Mouse (Mus musculus): ENCODE results near the gene Tmem131l. TPM values are rescaled to one million over a fixed set of nuclear protein-coding genes. Genes with fewer than 3 reads are reported as not detected.

The Tmem131l gene
- polyA plus RNA-seq, 1 experiment from 2014 or later: 19.8 TPM

DNA sequence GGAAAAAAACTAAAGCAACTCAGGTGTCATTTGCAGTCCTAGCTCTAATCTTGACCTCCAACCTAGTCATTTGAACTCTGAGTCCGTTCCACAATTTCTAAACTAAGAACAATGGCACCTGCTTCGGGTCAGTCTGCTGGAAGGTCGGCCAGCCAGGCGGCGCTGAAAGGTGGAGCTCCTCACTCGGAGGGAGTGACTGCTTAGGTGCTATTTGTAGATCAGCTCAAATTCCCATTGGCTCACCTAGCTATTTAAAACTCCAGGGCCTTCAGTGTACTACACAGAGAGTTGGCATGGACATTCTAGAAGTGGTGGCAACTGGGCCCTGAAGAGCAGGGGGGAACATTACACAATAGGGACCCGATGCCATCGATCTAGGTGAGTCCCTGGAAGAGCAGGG, 86.1 kb downstream of the Tmem131l start:
- H3K9ac ChIP-seq (ENCODE audit: low read depth, low read length): no peak overlapping the region
- H3K27me3 ChIP-seq (replicated peaks; ENCODE audit: control insufficient read depth, insufficient read depth, low read length): no peaks in the 10 kb centered on the region
- H3K4me1 ChIP-seq (ENCODE audit: control insufficient read depth, insufficient read depth, low read length): 0 out of 2 replicates have a peak, but pooled peaks cover 2% of the 10 kb centered on the region
- H3K36me3 ChIP-seq (ENCODE audit: control insufficient read depth, insufficient read depth, low read length): peaks cover 3% of the 10 kb centered on the region; the same call in 1 of the 2 replicates
- H3K4me3 ChIP-seq (ENCODE audit: low read length): no peak overlapping the region
- no peak for ATAC-seq
- WGBS: 77% methylated on average over 8 of the region's 8 CpGs
- H3K27ac ChIP-seq (ENCODE audit: low read length): no peak overlapping the region
- H3K4me2 ChIP-seq (ENCODE audit: low read depth, low read length): no peak overlapping the region
- H3K9me3 ChIP-seq (ENCODE audit: control insufficient read depth, low read length): no peaks in the 10 kb centered on the region

DNA sequence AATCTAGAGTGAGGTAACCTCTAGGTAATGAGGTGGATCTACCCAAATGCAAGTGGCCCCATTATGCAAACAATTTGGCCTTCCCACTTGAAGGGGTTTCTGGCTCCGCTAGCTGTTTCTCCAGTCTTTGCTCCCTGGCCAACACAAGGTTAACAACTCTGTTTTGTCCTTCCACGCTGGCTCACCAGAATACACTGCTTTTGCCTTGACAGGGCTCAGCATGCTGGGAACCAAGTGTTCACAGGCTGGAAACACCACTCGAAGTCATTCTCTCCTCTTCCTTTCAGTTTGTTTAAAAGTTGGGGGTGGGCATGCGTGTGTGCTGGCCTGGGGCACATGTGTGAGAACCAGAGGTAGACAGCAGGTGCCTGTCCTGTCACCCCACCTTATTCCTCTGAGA, 91.2 kb downstream of the Tmem131l start:
- no peaks in the 10 kb centered on the region for H3K27me3 ChIP-seq (replicated peaks; ENCODE audit: control insufficient read depth, insufficient read depth, low read length)
- no peak overlapping the region for H3K9ac ChIP-seq (ENCODE audit: low read depth, low read length)
- no peaks in the 10 kb centered on the region for H3K36me3 ChIP-seq (ENCODE audit: control insufficient read depth, insufficient read depth, low read length)
- H3K4me2 ChIP-seq (ENCODE audit: low read depth, low read length): no peak overlapping the region
- H3K27ac ChIP-seq (ENCODE audit: low read length): no peak overlapping the region
- ATAC-seq: no peak
- 0 out of 2 replicates have a peak, but pooled peaks cover 6% of the 10 kb centered on the region for H3K4me1 ChIP-seq (ENCODE audit: control insufficient read depth, insufficient read depth, low read length)
- H3K9me3 ChIP-seq (ENCODE audit: control insufficient read depth, low read length): no peaks in the 10 kb centered on the region
- 63% methylated on average over 4 of the region's 4 CpGs for WGBS
- H3K4me3 ChIP-seq (ENCODE audit: low read length): no peak overlapping the region

DNA sequence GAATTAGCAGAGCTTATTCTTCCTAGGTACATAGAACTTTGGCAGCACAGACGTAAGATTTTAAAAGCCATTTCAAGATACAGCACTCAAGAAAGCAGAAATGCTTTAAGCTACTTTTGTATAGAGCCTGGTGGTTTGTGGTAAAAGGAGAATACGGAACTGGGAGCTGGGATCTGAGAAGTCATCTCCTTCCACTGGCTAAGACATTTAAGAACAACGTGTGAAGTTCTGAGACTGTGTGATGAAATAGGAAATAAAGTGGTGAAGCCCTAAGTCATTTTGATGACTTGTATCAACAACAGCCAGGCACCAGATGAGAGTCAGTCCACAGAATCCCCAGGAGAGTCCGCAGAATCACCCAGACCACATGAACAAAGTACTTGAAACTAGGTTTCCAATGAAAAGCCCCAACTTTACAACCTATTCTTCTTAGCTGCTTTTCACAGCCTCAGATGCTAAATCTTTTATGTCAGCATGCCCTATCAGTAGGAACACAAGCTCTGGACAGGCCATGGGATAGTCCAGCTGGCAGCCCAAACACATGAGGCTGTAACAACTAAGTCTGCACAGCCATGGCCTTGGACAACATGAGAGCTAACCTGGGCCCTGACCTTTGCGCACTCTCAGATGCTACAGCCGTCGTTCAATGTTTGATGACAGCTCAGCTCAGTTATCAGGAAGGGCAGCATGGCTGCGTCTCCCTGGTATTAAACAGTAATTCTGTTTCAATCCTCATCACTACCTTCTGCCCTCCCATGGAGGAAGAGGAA, 92.3 kb downstream of the Tmem131l start:
- H3K9ac ChIP-seq (ENCODE audit: low read depth, low read length): no peak overlapping the region
- H3K27me3 ChIP-seq (replicated peaks; ENCODE audit: control insufficient read depth, insufficient read depth, low read length): no peaks in the 10 kb centered on the region
- WGBS: 66% methylated on average over 8 of the region's 8 CpGs
- no peak overlapping the region for H3K4me2 ChIP-seq (ENCODE audit: low read depth, low read length)
- no peaks in the 10 kb centered on the region for H3K9me3 ChIP-seq (ENCODE audit: control insufficient read depth, low read length)
- H3K27ac ChIP-seq (ENCODE audit: low read length): no peak overlapping the region
- H3K36me3 ChIP-seq (ENCODE audit: control insufficient read depth, insufficient read depth, low read length): no peaks in the 10 kb centered on the region
- ATAC-seq: no peak
- H3K4me3 ChIP-seq (ENCODE audit: low read length): no peak overlapping the region
- 0 out of 2 replicates have a peak, but pooled peaks cover 6% of the 10 kb centered on the region for H3K4me1 ChIP-seq (ENCODE audit: control insufficient read depth, insufficient read depth, low read length)

DNA sequence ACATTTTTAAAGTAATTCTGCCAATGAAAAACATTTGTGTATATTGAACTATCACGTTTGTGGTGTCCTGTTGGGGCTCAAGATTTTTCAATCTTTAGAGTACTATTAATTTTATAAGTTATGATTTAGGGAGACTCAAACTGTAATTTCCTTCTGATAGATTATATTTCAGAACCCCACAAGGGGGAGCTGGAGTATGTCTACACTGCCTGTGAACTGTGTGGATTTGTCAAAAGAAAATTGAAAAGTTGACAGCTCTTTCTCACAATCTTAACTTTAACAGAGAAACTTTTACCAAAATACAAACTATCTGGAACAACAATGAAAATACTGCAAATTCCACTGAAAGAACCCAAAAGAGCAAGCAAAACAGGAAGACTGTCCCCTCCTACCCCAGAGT, 93.1 kb downstream of the Tmem131l start:
- ATAC-seq: no peak
- Histone ChIP-seq H3K9me3 (ENCODE audit: control insufficient read depth, low read length) (no peaks in the 10 kb centered on the region), H3K4me2 (ENCODE audit: low read depth, low read length) (no peak overlapping the region)

DNA sequence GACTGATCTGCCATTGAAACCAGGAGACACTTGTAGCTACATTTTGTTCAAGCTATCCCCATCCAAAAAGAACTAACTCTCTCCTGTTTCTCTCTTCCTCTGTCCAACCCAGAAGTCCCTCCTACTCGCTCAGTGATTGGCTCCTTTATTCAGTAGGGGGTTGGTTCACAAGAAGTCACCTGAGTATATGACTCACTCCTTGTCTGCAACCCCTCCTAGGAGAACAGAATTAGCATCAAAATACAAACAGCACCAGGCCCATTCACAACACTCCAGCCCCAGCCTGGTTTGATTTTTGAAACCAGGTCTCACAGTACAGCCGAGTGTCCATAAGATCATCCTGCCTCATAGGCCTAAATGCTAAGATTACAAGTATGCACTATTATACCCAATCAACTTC, 96.3 kb downstream of the Tmem131l start:
- H3K27me3 ChIP-seq (replicated peaks; ENCODE audit: control insufficient read depth, insufficient read depth, low read length): no peaks in the 10 kb centered on the region
- no peaks in the 10 kb centered on the region; the same call in 1 of the 2 replicates for H3K36me3 ChIP-seq (ENCODE audit: control insufficient read depth, insufficient read depth, low read length)
- no peak overlapping the region for H3K4me3 ChIP-seq (ENCODE audit: low read length)
- H3K4me2 ChIP-seq (ENCODE audit: low read depth, low read length): no peak overlapping the region
- no peak overlapping the region for H3K27ac ChIP-seq (ENCODE audit: low read length)
- 0 out of 2 replicates have a peak, but pooled peaks cover 2% of the 10 kb centered on the region for H3K4me1 ChIP-seq (ENCODE audit: control insufficient read depth, insufficient read depth, low read length)
- no peak for ATAC-seq
- H3K9ac ChIP-seq (ENCODE audit: low read depth, low read length): no peak overlapping the region
- WGBS: 86% methylated on average over 2 of the region's 2 CpGs
- no peaks in the 10 kb centered on the region for H3K9me3 ChIP-seq (ENCODE audit: control insufficient read depth, low read length)

More for the DNA sequence above, 93.1 kb downstream of the Tmem131l start:
- no peaks in the 10 kb centered on the region for H3K36me3 ChIP-seq (ENCODE audit: control insufficient read depth, insufficient read depth, low read length)
- H3K4me3 ChIP-seq (ENCODE audit: low read length): no peak overlapping the region
- H3K4me1 ChIP-seq (ENCODE audit: control insufficient read depth, insufficient read depth, low read length): 0 out of 2 replicates have a peak, but pooled peaks cover 6% of the 10 kb centered on the region
- no peaks in the 10 kb centered on the region for H3K27me3 ChIP-seq (replicated peaks; ENCODE audit: control insufficient read depth, insufficient read depth, low read length)
- 63% methylated on average over 1 of the region's 1 CpGs for WGBS
- H3K27ac ChIP-seq (ENCODE audit: low read length): no peak overlapping the region
- no peak overlapping the region for H3K9ac ChIP-seq (ENCODE audit: low read depth, low read length)

DNA sequence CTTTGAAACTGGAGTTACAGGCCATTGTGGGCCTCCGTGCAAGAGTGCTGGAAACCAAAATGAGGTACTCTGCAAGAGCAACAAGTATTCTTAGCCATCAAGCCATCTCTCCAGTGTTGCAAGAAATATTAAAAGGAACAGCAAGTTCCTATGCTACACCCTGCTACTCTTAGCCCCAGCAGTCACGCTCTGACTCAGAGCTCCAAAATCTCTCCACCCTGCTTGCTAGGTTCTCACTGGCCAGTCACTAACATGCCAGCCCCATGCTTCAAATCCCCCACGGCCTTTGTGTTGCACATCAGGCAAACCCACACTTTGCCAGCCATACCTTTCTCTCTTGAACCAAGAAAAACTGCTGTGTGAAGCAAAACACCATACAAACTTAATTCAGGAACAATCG, 96.8 kb downstream of the Tmem131l start:
- H3K27ac ChIP-seq (ENCODE audit: low read length): no peak overlapping the region
- no peak overlapping the region for H3K9ac ChIP-seq (ENCODE audit: low read depth, low read length)
- H3K9me3 ChIP-seq (ENCODE audit: control insufficient read depth, low read length): no peaks in the 10 kb centered on the region
- no peak overlapping the region for H3K4me3 ChIP-seq (ENCODE audit: low read length)
- H3K4me2 ChIP-seq (ENCODE audit: low read depth, low read length): no peak overlapping the region
- ATAC-seq: no peak
- H3K27me3 ChIP-seq (replicated peaks; ENCODE audit: control insufficient read depth, insufficient read depth, low read length): no peaks in the 10 kb centered on the region
- 87% methylated on average over 4 of the region's 4 CpGs for WGBS
- H3K36me3 ChIP-seq (ENCODE audit: control insufficient read depth, insufficient read depth, low read length): no peaks in the 10 kb centered on the region; the same call in 1 of the 2 replicates
- H3K4me1 ChIP-seq (ENCODE audit: control insufficient read depth, insufficient read depth, low read length): no peaks in the 10 kb centered on the region

DNA sequence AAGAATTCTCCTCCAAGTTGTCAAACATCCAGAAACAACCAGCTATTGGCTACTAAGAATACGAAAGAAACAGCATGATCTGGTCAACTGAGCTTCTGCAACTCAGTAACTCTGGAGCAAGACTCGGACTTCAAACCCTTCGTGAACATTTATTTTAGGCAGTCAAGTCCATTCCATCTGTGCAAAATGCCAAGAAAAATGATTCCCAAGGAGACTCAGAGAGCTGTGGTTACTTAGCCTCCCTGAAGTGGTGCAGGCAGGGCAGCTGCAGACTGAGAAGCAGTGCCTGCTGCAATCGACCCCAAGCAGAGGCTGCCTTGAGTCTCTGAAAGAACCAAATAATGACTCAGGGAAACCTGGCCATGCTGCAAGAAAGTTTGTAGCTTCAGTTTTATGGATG, 98.1 kb downstream of the Tmem131l start:
- ATAC-seq: no peak
- H3K9me3 ChIP-seq (ENCODE audit: control insufficient read depth, low read length): no peaks in the 10 kb centered on the region
- H3K27ac ChIP-seq (ENCODE audit: low read length): no peak overlapping the region
- no peaks in the 10 kb centered on the region; the same call in 1 of the 2 replicates for H3K36me3 ChIP-seq (ENCODE audit: control insufficient read depth, insufficient read depth, low read length)
- no peaks in the 10 kb centered on the region for H3K4me1 ChIP-seq (ENCODE audit: control insufficient read depth, insufficient read depth, low read length)
- 80% methylated on average over 4 of the region's 4 CpGs for WGBS
- no peaks in the 10 kb centered on the region for H3K27me3 ChIP-seq (replicated peaks; ENCODE audit: control insufficient read depth, insufficient read depth, low read length)
- no peak overlapping the region for H3K4me2 ChIP-seq (ENCODE audit: low read depth, low read length)
- H3K4me3 ChIP-seq (ENCODE audit: low read length): no peak overlapping the region
- H3K9ac ChIP-seq (ENCODE audit: low read depth, low read length): no peak overlapping the region

DNA sequence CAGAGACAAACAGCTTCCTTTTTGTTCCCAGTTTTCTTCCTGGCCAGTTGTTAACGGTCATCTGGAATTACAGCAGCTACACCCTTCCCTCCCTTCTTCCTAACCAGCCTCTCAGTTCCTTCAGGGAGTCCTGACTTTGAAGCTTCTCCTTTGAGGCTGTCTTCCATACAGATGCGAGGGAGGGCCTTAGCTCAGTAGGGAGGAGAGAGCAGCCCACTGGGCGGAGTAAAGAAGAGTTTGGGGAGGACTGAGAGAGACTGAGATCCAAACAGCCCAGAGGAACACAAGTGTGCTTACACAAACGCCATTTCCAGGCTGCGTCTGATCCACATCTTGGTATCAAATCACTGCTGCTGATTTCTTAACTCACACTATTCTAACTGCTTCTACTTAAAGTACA, 101.1 kb downstream of the Tmem131l start:
- Histone ChIP-seq H3K27me3 (replicated peaks; ENCODE audit: control insufficient read depth, insufficient read depth, low read length) (no peaks in the 10 kb centered on the region), H3K4me1 (ENCODE audit: control insufficient read depth, insufficient read depth, low read length) (no peaks in the 10 kb centered on the region), H3K4me3 (ENCODE audit: low read length) (no peak overlapping the region), H3K9me3 (ENCODE audit: control insufficient read depth, low read length) (no peaks in the 10 kb centered on the region), H3K36me3 (ENCODE audit: control insufficient read depth, insufficient read depth, low read length) (no peaks in the 10 kb centered on the region; the same call in 1 of the 2 replicates), H3K9ac (ENCODE audit: low read depth, low read length) (no peak overlapping the region), H3K27ac (ENCODE audit: low read length) (no peak overlapping the region), H3K4me2 (ENCODE audit: low read depth, low read length) (no peak overlapping the region)
- WGBS: 45% methylated on average over 5 of the region's 5 CpGs
- no peak for ATAC-seq

DNA sequence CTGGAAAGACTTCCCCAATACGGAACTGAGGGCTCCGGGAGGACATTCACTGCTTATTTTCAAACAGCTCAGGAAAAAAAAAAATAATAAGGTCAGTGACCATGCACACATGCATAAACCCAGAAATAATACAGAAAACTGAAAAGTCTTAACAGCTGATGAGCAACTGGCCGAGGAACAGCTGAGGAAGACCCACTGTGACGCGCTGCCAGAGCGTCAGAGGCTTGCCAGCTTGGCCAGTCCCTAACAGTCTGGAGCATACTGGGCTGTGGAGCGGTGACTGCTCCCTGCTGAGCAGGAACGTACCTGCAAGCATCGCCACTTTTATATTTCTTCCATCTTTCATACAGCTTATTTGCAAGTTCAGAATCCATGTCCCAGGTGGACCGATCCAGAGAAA, 105.5 kb downstream of the Tmem131l start:
- no peak for ATAC-seq
- H3K36me3 ChIP-seq (ENCODE audit: control insufficient read depth, insufficient read depth, low read length): no peaks in the 10 kb centered on the region; the same call in 1 of the 2 replicates
- WGBS: 92% methylated on average over 10 of the region's 10 CpGs

More for the DNA sequence above, 105.5 kb downstream of the Tmem131l start:
- Histone ChIP-seq H3K4me2 (ENCODE audit: low read depth, low read length) (no peak overlapping the region), H3K4me1 (ENCODE audit: control insufficient read depth, insufficient read depth, low read length) (no peaks in the 10 kb centered on the region), H3K9me3 (ENCODE audit: control insufficient read depth, low read length) (no peaks in the 10 kb centered on the region), H3K4me3 (ENCODE audit: low read length) (no peak overlapping the region), H3K27me3 (replicated peaks; ENCODE audit: control insufficient read depth, insufficient read depth, low read length) (no peaks in the 10 kb centered on the region), H3K27ac (ENCODE audit: low read length) (no peak overlapping the region), H3K9ac (ENCODE audit: low read depth, low read length) (no peak overlapping the region)
